Mouse (Mus musculus): ENCODE measurements around the gene Malsu1.

Malsu1 gene

GRCm38 (mm10) chr6:49073304-49074116, at the start of gene Malsu1:
Malsu1 (plus strand) TSS chr6:49073795.
- peak; percentile 98 for DNase-seq (ENCODE audit: low read depth, low spot score)

GRCm38 (mm10) chr6:49025290-49025689, 48.3 kb upstream of the Malsu1 start:
- no peak for DNase-seq (ENCODE audit: low read depth, low spot score)

GRCm38 (mm10) chr6:49026496-49026895, 47.1 kb upstream of the Malsu1 start:
- DNase-seq (ENCODE audit: low read depth, low spot score), result no peak

GRCm38 (mm10) chr6:49028019-49028418, 45.6 kb upstream of the Malsu1 start:
- peak; percentile 34 for DNase-seq (ENCODE audit: low read depth, low spot score)

- DNase-seq (ENCODE audit: low read depth, low spot score), result no peak
These were observed 44.9 kb upstream of the Malsu1 start for GRCm38 (mm10) chr6:49028708-49029107.

- no peak for DNase-seq (ENCODE audit: low read depth, low spot score)
These were observed 42.4 kb upstream of the Malsu1 start for GRCm38 (mm10) chr6:49031230-49031629.

GRCm38 (mm10) chr6:49032783-49033182, 40.8 kb upstream of the Malsu1 start:
- DNase-seq (ENCODE audit: low read depth, low spot score), result no peak

- peak; percentile 39 for DNase-seq (ENCODE audit: low read depth, low spot score)
These were observed 37.0 kb upstream of the Malsu1 start, which contains the start of gene Gpnmb for GRCm38 (mm10) chr6:49036275-49037267. Gpnmb (plus strand) TSS chr6:49036546.

- no peak for DNase-seq (ENCODE audit: low read depth, low spot score)
These were observed 36.3 kb upstream of the Malsu1 start for GRCm38 (mm10) chr6:49037268-49037662.

- DNase-seq (ENCODE audit: low read depth, low spot score), result peak; percentile 88
These were observed 34.0 kb upstream of the Malsu1 start for GRCm38 (mm10) chr6:49039470-49040180.

GRCm38 (mm10) chr6:49046502-49046901, 27.1 kb upstream of the Malsu1 start:
- no peak for DNase-seq (ENCODE audit: low read depth, low spot score)

GRCm38 (mm10) chr6:49046976-49047375, 26.6 kb upstream of the Malsu1 start:
- DNase-seq (ENCODE audit: low read depth, low spot score), result no peak

GRCm38 (mm10) chr6:49047848-49048247, 25.7 kb upstream of the Malsu1 start:
- DNase-seq (ENCODE audit: low read depth, low spot score), result no peak

- DNase-seq (ENCODE audit: low read depth, low spot score), result no peak
These were observed 25.2 kb upstream of the Malsu1 start for GRCm38 (mm10) chr6:49048395-49048794.

GRCm38 (mm10) chr6:49050677-49051410, 22.8 kb upstream of the Malsu1 start:
- DNase-seq (ENCODE audit: low read depth, low spot score), result no peak

- DNase-seq (ENCODE audit: low read depth, low spot score), result no peak
These were observed 21.4 kb upstream of the Malsu1 start for GRCm38 (mm10) chr6:49052191-49052590.

GRCm38 (mm10) chr6:49055256-49055733, 18.3 kb upstream of the Malsu1 start:
- DNase-seq (ENCODE audit: low read depth, low spot score), result no peak

- no peak for DNase-seq (ENCODE audit: low read depth, low spot score)
These were observed 17.6 kb upstream of the Malsu1 start for GRCm38 (mm10) chr6:49056009-49056408.

GRCm38 (mm10) chr6:49057053-49058021, 16.3 kb upstream of the Malsu1 start:
- DNase-seq (ENCODE audit: low read depth, low spot score), result peak; percentile 86

- DNase-seq (ENCODE audit: low read depth, low spot score), result no peak
These were observed 5.2 kb upstream of the Malsu1 start for GRCm38 (mm10) chr6:49068361-49068760.

Data from 3T3-L1 (cell line).